Mouse (Mus musculus) embryonic facial prominence, embryonic 15.5 days (tissue): Measurements from ENCODE around the gene Znhit2. TPM values are rescaled to one million over a fixed set of nuclear protein-coding genes. Genes with fewer than 3 reads are reported as not detected.

Source experiments
- microRNA-seq: library from miRNA; unstranded; fragments of <30 nt; microRNA quantifications from one replicate; pipeline ENCODE4, GENCODE M21; 2016; ENCODE audit warnings: borderline number of aligned reads
- polyA plus RNA-seq: library from polyadenylated mRNA; unstranded; fragments of >200 nt; fragmentation: Nextera tagmentation; extraction: Ambion mirVana; gene quantifications from 2 replicates; pipeline ENCODE4 v1.2.1, GENCODE M21; 2015

The Znhit2 gene
- polyA plus RNA-seq, 1 experiment from 2014 or later = 41.1 TPM

Small RNAs within 50 kb of the gene (microRNA-seq; reads per million reads assigned to microRNA genes)
- gene Mir6988 = 0.52 reads per million

Other genes with a start within 250 kb of the Znhit2 start
- 32.5 and 37.4 TPM in 2 replicates for gene Frmd8, start 185.9 kb upstream of the Znhit2 start, polyA plus RNA-seq
- gene Slc25a45, start 183.4 kb upstream of the Znhit2 start, polyA plus RNA-seq = 5.9 and 7.5 TPM in 2 replicates
- 3.4 and 3.6 TPM in 2 replicates for gene Tigd3, start 167.0 kb upstream of the Znhit2 start, polyA plus RNA-seq
- gene Dpf2, start 148.2 kb upstream of the Znhit2 start, polyA plus RNA-seq = 144 and 167 TPM in 2 replicates
- gene Cdc42ep2, start 136.4 kb upstream of the Znhit2 start, polyA plus RNA-seq = 11.0 TPM in 2 replicates
- gene Pola2, start 97.0 kb upstream of the Znhit2 start, polyA plus RNA-seq = 59.6 and 65.4 TPM in 2 replicates
- not detected in 2 replicates for gene Slc22a20, start 75.0 kb upstream of the Znhit2 start, polyA plus RNA-seq
- gene Capn1, start 45.3 kb upstream of the Znhit2 start, polyA plus RNA-seq = 22.1 and 22.4 TPM in 2 replicates
- gene Syvn1, start 14.6 kb upstream of the Znhit2 start, polyA plus RNA-seq = 34.2 and 39.8 TPM in 2 replicates
- 66.8 and 67.1 TPM in 2 replicates for gene Mrpl49, start 3.4 kb upstream of the Znhit2 start, polyA plus RNA-seq
- 809 and 853 TPM in 2 replicates for gene Fau, start 3.3 kb upstream of the Znhit2 start, polyA plus RNA-seq
- 21.7 and 24.6 TPM in 2 replicates for gene Tm7sf2, start 7.2 kb downstream of the Znhit2 start, polyA plus RNA-seq
- 75.9 and 76.4 TPM in 2 replicates for gene Vps51, start 16.0 kb downstream of the Znhit2 start, polyA plus RNA-seq
- not detected in 2 replicates for gene Tmem262, start 18.8 kb downstream of the Znhit2 start, polyA plus RNA-seq
- gene Gm28374, start 21.1 kb downstream of the Znhit2 start, polyA plus RNA-seq = 1.9 and 2.1 TPM in 2 replicates
- gene Zfpl1, start 23.8 kb downstream of the Znhit2 start, polyA plus RNA-seq = 86.9 and 90.9 TPM in 2 replicates
- gene Cdca5, start 23.8 kb downstream of the Znhit2 start, polyA plus RNA-seq = 27.7 and 29.0 TPM in 2 replicates
- not detected in 2 replicates for gene AC131692.1, start 33.2 kb downstream of the Znhit2 start, polyA plus RNA-seq
- gene Naaladl1, start 44.6 kb downstream of the Znhit2 start, polyA plus RNA-seq = 0.25 TPM in 2 replicates
- 48.4 and 48.6 TPM in 2 replicates for gene Sac3d1, start 57.5 kb downstream of the Znhit2 start, polyA plus RNA-seq
- 37.9 and 38.5 TPM in 2 replicates for gene Snx15, start 67.1 kb downstream of the Znhit2 start, polyA plus RNA-seq
- gene Batf2, start 79.8 kb downstream of the Znhit2 start, polyA plus RNA-seq = 0.19 and 0.39 TPM in 2 replicates
- gene Arl2, start 80.4 kb downstream of the Znhit2 start, polyA plus RNA-seq = 98.5 and 100 TPM in 2 replicates
- 0.11 and 0.13 TPM in 2 replicates for gene Majin, start 123.2 kb downstream of the Znhit2 start, polyA plus RNA-seq
- 2.5 and 3.3 TPM in 2 replicates for gene Gpha2, start 165.2 kb downstream of the Znhit2 start, polyA plus RNA-seq
- gene Ppp2r5b, start 174.7 kb downstream of the Znhit2 start, polyA plus RNA-seq = 39.2 and 39.7 TPM in 2 replicates
- 10.3 and 11.0 TPM in 2 replicates for gene Atg2a, start 180.5 kb downstream of the Znhit2 start, polyA plus RNA-seq
- gene Ehd1, start 215.5 kb downstream of the Znhit2 start, polyA plus RNA-seq = 77.2 and 83.5 TPM in 2 replicates
- gene Cdc42bpg, start 245.3 kb downstream of the Znhit2 start, polyA plus RNA-seq = 1.5 and 2.5 TPM in 2 replicates